8 mouse cellular contexts compared by ENCODE assay signal in the genomic region with DNA sequence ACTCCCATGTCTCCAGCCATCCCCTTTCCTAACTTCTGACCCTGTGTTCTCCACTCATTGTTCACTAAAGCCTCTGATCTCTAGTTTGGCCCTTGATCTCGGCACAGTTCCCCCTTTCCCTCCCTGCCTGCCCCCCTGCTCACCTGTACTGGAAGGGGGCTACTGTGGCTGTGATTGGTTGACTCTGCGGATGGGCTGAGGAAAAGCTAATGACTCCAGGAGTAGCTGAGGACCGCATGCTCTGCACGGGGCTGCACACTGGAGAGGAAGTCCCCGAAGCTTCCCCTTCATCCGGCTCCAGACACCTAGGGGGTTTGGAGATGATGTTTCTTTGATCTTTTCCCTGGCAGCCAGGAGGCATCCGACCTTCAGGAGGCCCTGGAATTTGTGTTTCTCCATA. TPM values are rescaled to one million over a fixed set of nuclear protein-coding genes. Genes with fewer than 3 reads are reported as not detected.
DNase-seq lines count a peak whose midpoint lies in the region; ATAC-seq lines count a peak whose summit lies in the region.

Gene Nav1, minus strand, starts transcription at position 277 of the 400 bp plus-strand sequence.

- DNase-seq in left cerebral cortex, adult 18-20 months (ENCODE audit: low spot score in 2 of 2): no peak
- no peak for DNase-seq in left cerebral cortex, adult 9 months (ENCODE audit: low spot score in 2 of 2)
- no peak for DNase-seq in embryonic facial prominence, embryonic 11.5 days (ENCODE audit: low spot score)
- no peak for DNase-seq in heart, postnatal 4 days
- no peak for DNase-seq in yolk sac, embryonic 10.5 days (ENCODE audit: low spot score)
- no peak for DNase-seq in urinary bladder, postnatal 36 days (ENCODE audit: low spot score in 2 of 2)
- DNase-seq in embryo, embryonic 11 days: no peak

- no peaks in the 10 kb centered on the region for H3K36me3 ChIP-seq in embryonic facial prominence, embryonic 11.5 days (replicated peaks; ENCODE audit: control insufficient read depth, insufficient read depth, low read depth, low read length)
- H3K36me3 ChIP-seq in midbrain, embryonic 12.5 days: no peaks in the 10 kb centered on the region

- H3K4me1 ChIP-seq in embryonic facial prominence, embryonic 11.5 days (ENCODE audit: control insufficient read depth, insufficient read depth, low read length): peaks cover 7% of the 10 kb centered on the region
- peaks cover 19% of the 10 kb centered on the region for H3K4me1 ChIP-seq in midbrain, embryonic 12.5 days

- ATAC-seq in embryonic facial prominence, embryonic 11.5 days (replicated peaks; ENCODE audit: insufficient number of reproducible peaks, low FRiP score, low TSS enrichment, low read depth): no peak
- no peak for ATAC-seq in midbrain, embryonic 12.5 days (ENCODE audit: low FRiP score, low read depth)

- no peak within 1 kb of the TSS for H3K4me2 ChIP-seq in embryonic facial prominence, embryonic 11.5 days (ENCODE audit: low read depth, low read length)
- no peak within 1 kb of the TSS for H3K4me2 ChIP-seq in midbrain, embryonic 12.5 days (replicated peaks)

- H3K27ac ChIP-seq in embryonic facial prominence, embryonic 11.5 days (replicated peaks; ENCODE audit: low read depth, low read length): no peak within 1 kb of the TSS
- H3K27ac ChIP-seq in midbrain, embryonic 12.5 days (replicated peaks): no peak within 1 kb of the TSS

- H3K4me3 ChIP-seq in embryonic facial prominence, embryonic 11.5 days (ENCODE audit: low read depth, low read length): no peak within 1 kb of the TSS
- no peak within 1 kb of the TSS for H3K4me3 ChIP-seq in midbrain, embryonic 12.5 days

- WGBS in embryonic facial prominence, embryonic 11.5 days: 43% methylated on average over 7 of the region's 7 CpGs
- WGBS in midbrain, embryonic 12.5 days: 52% methylated on average over 7 of the region's 7 CpGs

- no peak within 1 kb of the TSS for H3K9ac ChIP-seq in embryonic facial prominence, embryonic 11.5 days (replicated peaks; ENCODE audit: low read length)
- no peak within 1 kb of the TSS for H3K9ac ChIP-seq in midbrain, embryonic 12.5 days (replicated peaks)

- no peaks in the 10 kb centered on the region for H3K9me3 ChIP-seq in embryonic facial prominence, embryonic 11.5 days (replicated peaks; ENCODE audit: control insufficient read depth, low read length)
- H3K9me3 ChIP-seq in midbrain, embryonic 12.5 days: no peaks in the 10 kb centered on the region

- H3K27me3 ChIP-seq in embryonic facial prominence, embryonic 11.5 days (ENCODE audit: control insufficient read depth, insufficient read depth, low read length): no peaks in the 10 kb centered on the region
- H3K27me3 ChIP-seq in midbrain, embryonic 12.5 days: 0 out of 2 replicates have a peak, but pooled peaks cover 4% of the 10 kb centered on the region

RNA-seq across cellular contexts. Expression of gene Nav1, which starts in this region (rescaled TPM):
- 10 to 100 TPM; 42.5 to 48.0 TPM for total RNA-seq in left cerebral cortex, adult 18-20 months (2021)
- polyA plus RNA-seq in embryonic facial prominence, embryonic 11.5 days (2014; fragmentation: Nextera tagmentation; extraction: Ambion mirVana): 11.9 and 13.4 TPM in 2 replicates
- 10 to 100 TPM; 53.9 to 54.8 TPM for total RNA-seq in heart, postnatal 4 days (2021)
- polyA plus RNA-seq in midbrain, embryonic 12.5 days (2016; fragmentation: Nextera tagmentation; extraction: Ambion mirVana): 25.1 and 25.6 TPM in 2 replicates
